Mouse (Mus musculus) C2C12 (cell line): ENCODE results near the gene Vax2. TPM values are rescaled to one million over a fixed set of nuclear protein-coding genes. Genes with fewer than 3 reads are reported as not detected.
A peak's percentile ranks its signal among the peaks of the same experiment; 100 is the strongest.

Source experiments
- H3K27me3 ChIP-seq: one replicate; pipeline ENCODE4 v1.6.1; 2011; ENCODE audit not compliant: control insufficient read depth, insufficient read depth, insufficient read length
- H3K36me3 ChIP-seq: one replicate; pipeline ENCODE4 v1.6.1; 2011; ENCODE audit not compliant: control insufficient read depth, insufficient read depth
- H3K4me3 ChIP-seq: one replicate; pipeline ENCODE4 v1.5.1; 2011; ENCODE audit warnings: mild to moderate bottlenecking, control low read depth; ENCODE audit not compliant: poor library complexity, insufficient read depth, severe bottlenecking
- H3K79me2 ChIP-seq: one replicate; pipeline ENCODE4 v1.6.1; 2011; ENCODE audit not compliant: control insufficient read depth, insufficient read depth
- H3K79me3 ChIP-seq: one replicate; pipeline ENCODE4 v1.6.1; 2011; ENCODE audit warnings: low read depth, control low read depth
- H3ac ChIP-seq: one replicate; pipeline ENCODE3; 2011; ENCODE audit warnings: low read depth; ENCODE audit not compliant: control insufficient read depth, insufficient read length
- CEBPB ChIP-seq: IDR thresholded peaks from one replicate; pipeline ENCODE4 v1.6.1; 2011; ENCODE audit warnings: low read depth, mild to moderate bottlenecking, control low read depth, moderate library complexity
- CTCF ChIP-seq: IDR thresholded peaks from one replicate; pipeline ENCODE4 v1.5.1; 2011; ENCODE audit not compliant: control insufficient read depth, insufficient read depth, insufficient read length
- FOSL1 ChIP-seq: IDR thresholded peaks from one replicate; pipeline ENCODE4 v1.8.0; 2011; ENCODE audit warnings: mild to moderate bottlenecking, low read length; ENCODE audit not compliant: poor library complexity, insufficient read depth, severe bottlenecking
- MAX ChIP-seq: IDR thresholded peaks from one replicate; pipeline ENCODE4 v1.6.1; 2011; ENCODE audit warnings: mild to moderate bottlenecking, control low read depth
- MYOD1 ChIP-seq: IDR thresholded peaks from one replicate; pipeline ENCODE4 v1.6.1; 2011; ENCODE audit warnings: low read depth; ENCODE audit not compliant: control insufficient read depth, insufficient read length
- MYOG ChIP-seq: IDR thresholded peaks from one replicate; pipeline ENCODE4 v1.6.1; 2011; ENCODE audit not compliant: control insufficient read depth, insufficient read length; ENCODE audit errors: extremely low read depth
- USF1 ChIP-seq: IDR thresholded peaks from one replicate; pipeline ENCODE4 v1.6.1; 2011; ENCODE audit warnings: low read depth, mild to moderate bottlenecking, control low read depth, moderate library complexity
- polyA plus RNA-seq: library from polyadenylated mRNA; unstranded; fragments of >200 nt; fragmentation: generic; extraction: Trizol; gene quantifications from one replicate; pipeline ENCODE4 v1.2.1, GENCODE M21; 2012; ENCODE audit warnings: missing spikeins

Gene Vax2
- polyA plus RNA-seq, 1 experiment: 1.1 TPM

GRCm38 (mm10) chr6:83756051-83756450 lies 45.0 kb downstream of the Vax2 start:
- no peaks in the 10 kb centered on the region for H3K79me3 ChIP-seq
- TF ChIP-seq MYOG: no peak
- no peak for TF ChIP-seq MYOD1
- no peak for TF ChIP-seq USF1
- no peak for TF ChIP-seq MAX
- no peak overlapping the region for H3K4me3 ChIP-seq
- H3K79me2 ChIP-seq: no peaks in the 10 kb centered on the region
- no peak overlapping the region for H3ac ChIP-seq
- peaks cover 64% of the 10 kb centered on the region for H3K27me3 ChIP-seq
- no peaks in the 10 kb centered on the region for H3K36me3 ChIP-seq

DNA sequence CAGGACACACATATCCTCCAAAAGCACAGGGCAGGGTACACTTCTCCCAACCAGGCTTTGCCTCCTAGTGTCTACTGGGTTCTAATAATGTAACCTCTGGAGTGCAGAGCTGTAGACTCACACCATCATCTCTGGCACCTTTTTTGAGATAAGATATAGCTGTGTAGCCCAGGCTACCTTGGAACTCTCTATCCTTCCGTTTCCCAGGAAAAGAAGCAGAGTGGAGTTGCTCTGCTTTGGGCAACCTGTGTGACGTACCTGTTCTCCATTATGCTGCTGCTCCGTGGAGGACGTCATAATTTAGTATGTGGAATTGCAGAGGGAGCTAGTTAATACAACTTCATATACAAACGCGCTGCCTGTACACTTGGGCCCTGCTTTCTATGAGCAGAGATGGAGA lies 51.3 kb downstream of the Vax2 start, which contains the start of gene Ankrd53:
TSS of gene Ankrd53 (plus strand) at position 301 of the 400 bp plus-strand sequence.
- TF ChIP-seq MYOD1: no peak
- TF ChIP-seq CEBPB: no peak
- no peak for TF ChIP-seq MYOG
- no peak for TF ChIP-seq USF1
- TF ChIP-seq CTCF: no peak
- no peak for TF ChIP-seq MAX
- TF ChIP-seq FOSL1: no peak
- H3ac ChIP-seq: no peak within 1 kb of the TSS
- no peak within 1 kb of the TSS for H3K4me3 ChIP-seq
- H3K79me3 ChIP-seq: no peaks in the 10 kb centered on the region
- no peaks in the 10 kb centered on the region for H3K36me3 ChIP-seq
- H3K27me3 ChIP-seq: peaks cover 10% of the 10 kb centered on the region
- no peaks in the 10 kb centered on the region for H3K79me2 ChIP-seq

- Histone ChIP-seq H3K27me3 (peaks cover 4% of the 10 kb centered on the region), H3K4me3 (no peak overlapping the region), H3K79me2 (no peaks in the 10 kb centered on the region), H3K36me3 (no peaks in the 10 kb centered on the region), H3ac (no peak overlapping the region), H3K79me3 (no peaks in the 10 kb centered on the region)
- no peak for TF ChIP-seq CTCF
- no peak for TF ChIP-seq CEBPB
- TF ChIP-seq USF1: no peak
Measured at GRCm38 (mm10) chr6:83762880-83763431, 51.9 kb downstream of the Vax2 start.

GRCm38 (mm10) chr6:83766982-83767381 lies 55.9 kb downstream of the Vax2 start:
- Histone ChIP-seq H3K27me3 (no peaks in the 10 kb centered on the region), H3K79me3 (no peaks in the 10 kb centered on the region), H3K36me3 (peaks cover 8% of the 10 kb centered on the region), H3K79me2 (no peaks in the 10 kb centered on the region), H3ac (no peak overlapping the region), H3K4me3 (no peak overlapping the region)
- TF ChIP-seq FOSL1 (no peak), CEBPB (no peak), USF1 (no peak), MAX (no peak), MYOG (no peak), CTCF (no peak), MYOD1 (no peak)

- Histone ChIP-seq H3K79me3 (no peaks in the 10 kb centered on the region), H3K36me3 (peaks cover 20% of the 10 kb centered on the region), H3ac (no peak overlapping the region), H3K79me2 (peaks cover 9% of the 10 kb centered on the region), H3K4me3 (no peak overlapping the region), H3K27me3 (no peaks in the 10 kb centered on the region)
- TF ChIP-seq CEBPB (no peak), USF1 (no peak), MYOD1 (no peak), MAX (no peak), MYOG (no peak), FOSL1 (no peak)
Measured at GRCm38 (mm10) chr6:83768485-83768884, 57.4 kb downstream of the Vax2 start.

DNA sequence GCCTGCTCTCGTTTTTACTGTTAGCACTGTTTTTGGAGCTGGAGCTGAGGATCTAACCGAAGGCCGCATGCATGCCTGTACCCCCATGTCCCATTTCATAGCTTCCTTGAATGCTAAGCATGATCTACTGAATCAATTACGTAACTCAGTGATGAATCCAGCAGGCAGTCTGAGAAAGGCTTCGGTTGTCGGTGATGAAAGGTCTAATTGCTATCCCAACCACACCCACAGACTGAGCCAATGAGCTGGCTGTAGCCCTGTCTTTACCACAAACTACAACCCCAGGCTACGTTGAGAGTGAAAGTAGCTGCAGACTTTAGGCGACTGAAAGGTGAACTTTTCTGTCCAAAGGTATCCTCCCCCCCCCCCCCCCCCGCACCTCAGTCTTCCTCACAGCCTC lies 63.1 kb downstream of the Vax2 start:
- peaks cover 11% of the 10 kb centered on the region for H3K79me3 ChIP-seq
- TF ChIP-seq USF1: no peak
- TF ChIP-seq CTCF: no peak
- no peak for TF ChIP-seq MYOG
- TF ChIP-seq MYOD1: no peak
- no peak for TF ChIP-seq MAX
- no peak for TF ChIP-seq FOSL1
- TF ChIP-seq CEBPB: no peak

More for the DNA sequence above, 63.1 kb downstream of the Vax2 start:
- H3ac ChIP-seq: no peak overlapping the region
- peak overlapping the region; percentile 96 for H3K4me3 ChIP-seq
- H3K36me3 ChIP-seq: peaks cover 18% of the 10 kb centered on the region
- peaks cover 29% of the 10 kb centered on the region for H3K79me2 ChIP-seq
- no peaks in the 10 kb centered on the region for H3K27me3 ChIP-seq
